Mouse (Mus musculus): ENCODE results near the gene Grik2. TPM values are rescaled to one million over a fixed set of nuclear protein-coding genes. Genes with fewer than 3 reads are reported as not detected.
"Not testable (repeated sequence)": the region's sequence is repeated elsewhere in the genome, so short reads cannot be mapped to it uniquely, and the experiment has no call there.

The Grik2 gene
- total RNA-seq, 2 experiments from 2014 or later = 0.52 to 0.67 TPM

- intact Hi-C loops (cut with DNase I) = no loop called here
These were observed 406.7 kb downstream of the Grik2 start for GRCm38 (mm10) chr10:49381852-49382251.

GRCm38 (mm10) chr10:49368601-49369000, 420.0 kb downstream of the Grik2 start:
- intact Hi-C loops (cut with DNase I) = no loop called here
- DNase-seq = no peak

More at GRCm38 (mm10) chr10:49381852-49382251, 406.7 kb downstream of the Grik2 start:
- no peak for DNase-seq

- intact Hi-C loops (cut with DNase I) = no loop called here
- no peak for DNase-seq
These were observed 423.3 kb downstream of the Grik2 start for GRCm38 (mm10) chr10:49365262-49365661.

GRCm38 (mm10) chr10:49322413-49322812, 466.2 kb downstream of the Grik2 start:
- DNase-seq = no peak
- intact Hi-C loops (cut with DNase I) = no loop called here

GRCm38 (mm10) chr10:49319880-49320279, 468.7 kb downstream of the Grik2 start:
- intact Hi-C loops (cut with DNase I) = no loop called here
- no peak for DNase-seq

GRCm38 (mm10) chr10:49256247-49256939, 532.2 kb downstream of the Grik2 start:
- intact Hi-C loops (cut with DNase I) = no loop called here
- DNase-seq = no peak

- intact Hi-C loops (cut with DNase I) = not testable (repeated sequence)
These were observed 551.2 kb downstream of the Grik2 start for GRCm38 (mm10) chr10:49237356-49237755.

GRCm38 (mm10) chr10:49236844-49237243, 551.7 kb downstream of the Grik2 start:
- DNase-seq; intact Hi-C loops (cut with DNase I): not testable (repeated sequence)

More at GRCm38 (mm10) chr10:49237356-49237755, 551.2 kb downstream of the Grik2 start:
- not testable (repeated sequence) for DNase-seq

- intact Hi-C loops (cut with DNase I) = no loop called here
- no peak for DNase-seq
These were observed 568.5 kb downstream of the Grik2 start for GRCm38 (mm10) chr10:49220096-49220495.

GRCm38 (mm10) chr10:49219631-49220030, 568.9 kb downstream of the Grik2 start:
- intact Hi-C loops (cut with DNase I) = no loop called here
- no peak for DNase-seq

- intact Hi-C loops (cut with DNase I) = no loop called here
- no peak for DNase-seq
These were observed 596.7 kb downstream of the Grik2 start for GRCm38 (mm10) chr10:49191773-49192371.

GRCm38 (mm10) chr10:49191291-49191690, 597.3 kb downstream of the Grik2 start:
- intact Hi-C loops (cut with DNase I) = no loop called here
- DNase-seq = no peak

GRCm38 (mm10) chr10:49154134-49154533, 634.4 kb downstream of the Grik2 start:
- intact Hi-C loops (cut with DNase I) = no loop called here
- no peak for DNase-seq

- intact Hi-C loops (cut with DNase I); DNase-seq: not testable (repeated sequence)
These were observed 637.1 kb downstream of the Grik2 start for GRCm38 (mm10) chr10:49151496-49151895.

GRCm38 (mm10) chr10:49149714-49150113, 638.9 kb downstream of the Grik2 start:
- intact Hi-C loops (cut with DNase I) = no loop called here
- no peak for DNase-seq

GRCm38 (mm10) chr10:49142658-49143057, 645.9 kb downstream of the Grik2 start:
- intact Hi-C loops (cut with DNase I) = no loop called here
- DNase-seq = no peak

- no peak for DNase-seq
- intact Hi-C loops (cut with DNase I) = no loop called here
These were observed 651.8 kb downstream of the Grik2 start for GRCm38 (mm10) chr10:49136816-49137215.

- no peak for DNase-seq
These were observed 657.3 kb downstream of the Grik2 start for GRCm38 (mm10) chr10:49131311-49131710.

GRCm38 (mm10) chr10:49050339-49050738, 738.2 kb downstream of the Grik2 start:
- intact Hi-C loops (cut with DNase I) = no loop called here
- no peak for DNase-seq

More at GRCm38 (mm10) chr10:49131311-49131710, 657.3 kb downstream of the Grik2 start:
- intact Hi-C loops (cut with DNase I) = no loop called here

- no peak for DNase-seq
- intact Hi-C loops (cut with DNase I) = no loop called here
These were observed 739.2 kb downstream of the Grik2 start for GRCm38 (mm10) chr10:49049391-49049790.

Measured in heart, postnatal 10 days (tissue).